Mouse (Mus musculus) bone marrow macrophage, adult 2 months (primary cell): ENCODE data around the gene Meis1.

Experiments used
- CTCF ChIP-seq: IDR thresholded peaks from 2 replicates; pipeline ENCODE4 v1.5.1; 2012; ENCODE audit warnings: low read depth, mild to moderate bottlenecking, low read length, moderate library complexity
- POLR2A ChIP-seq: IDR thresholded peaks from 2 replicates; pipeline ENCODE4 v1.6.1; 2012; ENCODE audit warnings: mild to moderate bottlenecking, low read depth, low read length, borderline replicate concordance

DNA sequence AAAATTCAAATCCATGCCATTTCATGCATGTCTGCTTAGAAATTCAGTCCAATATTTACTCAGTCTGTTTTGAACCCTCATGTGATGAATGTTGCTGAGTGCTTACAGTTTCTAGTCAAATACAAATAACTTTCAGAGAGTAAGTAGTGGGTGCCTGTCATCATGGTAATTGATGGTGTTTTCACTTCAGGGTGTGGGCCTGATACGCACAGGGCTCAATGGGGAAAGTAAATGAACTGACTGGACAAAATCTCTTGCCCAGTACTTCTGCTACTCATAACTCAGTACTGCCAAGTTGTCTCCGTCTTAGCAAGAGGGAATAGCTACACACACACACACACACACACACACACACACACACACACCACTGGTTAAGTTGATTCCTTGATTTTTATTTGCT, 92.0 kb downstream of the Meis1 start:
- TF ChIP-seq CTCF, result no peak
- no peak for TF ChIP-seq POLR2A
